Mouse (Mus musculus) ES-Bruce4 (cell line): Measurements from ENCODE around the gene Ngp.

Experiments
- CTCF ChIP-seq: IDR thresholded peaks from one replicate; pipeline ENCODE4 v1.8.1; 2011; ENCODE audit warnings: low read depth, low read length
- EP300 ChIP-seq: IDR thresholded peaks from 2 replicates; pipeline ENCODE4 v1.6.1; 2011; ENCODE audit warnings: low read depth, low read length; ENCODE audit not compliant: insufficient read depth
- POLR2A ChIP-seq: IDR thresholded peaks from one replicate; pipeline ENCODE4 v1.8.1; 2011; ENCODE audit warnings: low read length; ENCODE audit not compliant: insufficient read depth

GRCm38 (mm10) chr9:110436041-110436440 lies 16.5 kb downstream of the Ngp start:
- TF ChIP-seq POLR2A (no peak), EP300 (no peak), CTCF (no peak)
